ENCODE assay signal across 9 mouse cellular contexts in genomic region chr12:84101493-84101845, GRCm38 (mm10). TPM values are rescaled to one million over a fixed set of nuclear protein-coding genes. Genes with fewer than 3 reads are reported as not detected.
A peak's percentile ranks its signal among the peaks of the same experiment; 100 is the strongest.
DNase-seq lines count a peak whose midpoint lies in the region; ATAC-seq and TF ChIP-seq lines count a peak whose summit lies in the region.
"Had no signal": no experiment of that assay in that cellular context is flagged by ENCODE, and none has a peak within 500 bp of the region (broad histone marks: within the 10 kb centered on the region; RNA-seq: fewer than 3 reads in every experiment).

No protein-coding gene starts in this region.

- H3K4me2 ChIP-seq in limb, embryonic 14.5 days (replicated peaks; ENCODE audit: low read depth, low read length, severe bottlenecking) = peak overlapping the region; percentile 66
- peak overlapping the region; percentile 82 for H3K4me2 ChIP-seq in stomach, embryonic 16.5 days (ENCODE audit: low read depth, low read length)

- no peak overlapping the region for H3K27ac ChIP-seq in heart, adult 2 months
- H3K27ac ChIP-seq in testis, adult 2 months (ENCODE audit: control insufficient read depth, insufficient read depth, low read depth, low read length) = no peak overlapping the region
- H3K27ac ChIP-seq in limb, embryonic 14.5 days (replicated peaks; ENCODE audit: low read depth, low read length) = no peak overlapping the region
- no peak overlapping the region for H3K27ac ChIP-seq in stomach, embryonic 16.5 days (ENCODE audit: low read length)

- H3K27me3 ChIP-seq in heart, adult 2 months (ENCODE audit: control insufficient read depth, insufficient read depth, low read length) = no peaks in the 10 kb centered on the region
- H3K27me3 ChIP-seq in testis, adult 2 months (ENCODE audit: control insufficient read depth, insufficient read depth, low read length) = no peaks in the 10 kb centered on the region
- no peaks in the 10 kb centered on the region for H3K27me3 ChIP-seq in limb, embryonic 14.5 days (ENCODE audit: control insufficient read depth, insufficient read depth, low read length)
- H3K27me3 ChIP-seq in stomach, embryonic 16.5 days (ENCODE audit: control insufficient read depth, insufficient read depth, low read length) = no peaks in the 10 kb centered on the region

- no peaks in the 10 kb centered on the region; the same call in 1 of the 2 replicates for H3K4me1 ChIP-seq in heart, adult 2 months (ENCODE audit: control insufficient read depth, insufficient read depth, low read length)
- no peaks in the 10 kb centered on the region for H3K4me1 ChIP-seq in testis, adult 2 months (ENCODE audit: control insufficient read depth, insufficient read depth, low read length)
- no peaks in the 10 kb centered on the region for H3K4me1 ChIP-seq in limb, embryonic 14.5 days (ENCODE audit: control insufficient read depth, insufficient read depth, low read length)
- peaks cover 4% of the 10 kb centered on the region for H3K4me1 ChIP-seq in stomach, embryonic 16.5 days (ENCODE audit: control insufficient read depth, insufficient read depth, low read length)

- TF ChIP-seq CTCF in heart, adult 2 months (IDR thresholded peaks at IDR 0.05) = no peak
- TF ChIP-seq CTCF in testis, adult 2 months (IDR thresholded peaks at IDR 0.05; ENCODE audit: control insufficient read depth, insufficient read depth, insufficient replicate concordance, low read depth, low read length) = no peak

- H3K36me3 ChIP-seq in heart, adult 2 months (ENCODE audit: control insufficient read depth, insufficient read depth, low read length) = no peaks in the 10 kb centered on the region
- H3K36me3 ChIP-seq in testis, adult 2 months (ENCODE audit: control insufficient read depth, insufficient read depth, low read length) = no peaks in the 10 kb centered on the region
- H3K36me3 ChIP-seq in limb, embryonic 14.5 days (ENCODE audit: control insufficient read depth, insufficient read depth, low read length) = no peaks in the 10 kb centered on the region
- H3K36me3 ChIP-seq in stomach, embryonic 16.5 days (ENCODE audit: control insufficient read depth, insufficient read depth, low read length) = no peaks in the 10 kb centered on the region

- no peak for ATAC-seq in limb, embryonic 14.5 days (ENCODE audit: low FRiP score, low read depth)
- no peak for ATAC-seq in stomach, embryonic 16.5 days (ENCODE audit: insufficient read depth, low FRiP score)
- ATAC-seq in monocyte, adult 5-6 weeks (replicated peaks; ENCODE audit: insufficient number of reproducible peaks, low FRiP score, low TSS enrichment, poor library complexity, severe bottlenecking) = no peak

- DNase-seq in heart, adult 2 months = no peak
- DNase-seq in heart, adult 9 months (ENCODE audit: low spot score in 2 of 2) = no peak
- no peak for DNase-seq in testis, postnatal 10 days (ENCODE audit: low spot score)
- no peak for DNase-seq in limb, embryonic 14.5 days (ENCODE audit: low spot score)
- no peak for DNase-seq in cerebellum, adult 11 months

- peak overlapping the region; percentile 76 for H3K9ac ChIP-seq in heart, adult 2 months (ENCODE audit: low read depth, low read length)
- H3K9ac ChIP-seq in limb, embryonic 14.5 days (ENCODE audit: low read depth, low read length, severe bottlenecking) = peak overlapping the region; percentile 68
- H3K9ac ChIP-seq in stomach, embryonic 16.5 days (ENCODE audit: low read length) = peak overlapping the region; percentile 76; the same call in 1 of the 2 replicates

- intact Hi-C loops in heart, adult 2 months (cut with DNase I) = no loop called here

- H3K79me2 ChIP-seq in heart, adult 2 months (replicated peaks; ENCODE audit: control insufficient read depth, insufficient read depth, low read length) = no peaks in the 10 kb centered on the region

- WGBS in heart, adult 2 months = 68% methylated on average over 2 of the region's 2 CpGs
- 47% methylated on average over 2 of the region's 2 CpGs for WGBS in limb, embryonic 14.5 days
- WGBS in stomach, embryonic 16.5 days = 44% methylated on average over 2 of the region's 2 CpGs

- peak overlapping the region; percentile 56 for H3K4me3 ChIP-seq in heart, adult 2 months
- peak overlapping the region; percentile 73 for H3K4me3 ChIP-seq in testis, adult 2 months (ENCODE audit: control insufficient read depth, low read depth, low read length)
- peak overlapping the region; percentile 49 for H3K4me3 ChIP-seq in limb, embryonic 14.5 days (replicated peaks; ENCODE audit: low read length)
- peak overlapping the region; percentile 59 for H3K4me3 ChIP-seq in stomach, embryonic 16.5 days (replicated peaks; ENCODE audit: low read length)

- TF ChIP-seq EP300 in heart, adult 2 months (IDR thresholded peaks at IDR 0.05; ENCODE audit: insufficient read depth, low read depth, low read length) = no peak

- no peak for TF ChIP-seq POLR2A in heart, adult 2 months (IDR thresholded peaks at IDR 0.05; ENCODE audit: insufficient read depth, low read depth, low read length)
- TF ChIP-seq POLR2A in testis, adult 2 months (IDR thresholded peaks at IDR 0.05; ENCODE audit: control insufficient read depth, low read depth, low read length) = no peak
- no peak for TF ChIP-seq POLR2A in limb, embryonic 14.5 days (IDR thresholded peaks at IDR 0.05; ENCODE audit: borderline replicate concordance, extremely low read depth, insufficient read depth, insufficient read length)

- H3K9me3 ChIP-seq in limb, embryonic 14.5 days (ENCODE audit: control insufficient read depth, low read length) = no peaks in the 10 kb centered on the region
- no peaks in the 10 kb centered on the region for H3K9me3 ChIP-seq in stomach, embryonic 16.5 days (replicated peaks; ENCODE audit: control insufficient read depth, low read length)

RNA-seq across cellular contexts. Expression of gene Acot6, which starts 1.0 kb away (rescaled TPM):
- 1 to 10 TPM; 2.2 TPM for total RNA-seq in heart, adult 2 months (2021)
- 1.5 and 2.6 TPM in 2 replicates for polyA plus RNA-seq in heart, adult 2 months (2012; rRNA removed)
- 0.41 and 0.47 TPM in 2 replicates for polyA plus RNA-seq in testis, adult 2 months (2012; rRNA removed)
- 4.0 and 4.4 TPM in 2 replicates for polyA plus RNA-seq in limb, embryonic 14.5 days (2012; rRNA removed)
- 1.4 and 2.2 TPM in 2 replicates for polyA plus RNA-seq in limb, embryonic 14.5 days (2014; fragmentation: Nextera tagmentation; extraction: Ambion mirVana)
- polyA plus RNA-seq in stomach, embryonic 16.5 days (2015; fragmentation: Nextera tagmentation; extraction: Ambion mirVana) = 1.3 and 1.4 TPM in 2 replicates
- total RNA-seq in monocyte, adult 5-6 weeks (2017) = 0.10 TPM in 1 of 3 replicates, not detected in the others

RNA-seq across cellular contexts. Expression of gene Dnal1, which starts 12.7 kb away (rescaled TPM):
- total RNA-seq in heart, adult 2 months (2021) = 1 to 10 TPM; 6.9 to 7.9 TPM
- 3.4 and 5.4 TPM in 2 replicates for polyA plus RNA-seq in heart, adult 2 months (2012; rRNA removed)
- 6.5 and 8.2 TPM in 2 replicates for polyA plus RNA-seq in testis, adult 2 months (2012; rRNA removed)
- polyA plus RNA-seq in limb, embryonic 14.5 days (2012; rRNA removed) = 15.1 and 17.0 TPM in 2 replicates
- 5.9 and 6.4 TPM in 2 replicates for polyA plus RNA-seq in limb, embryonic 14.5 days (2014; fragmentation: Nextera tagmentation; extraction: Ambion mirVana)
- 2.8 and 3.4 TPM in 2 replicates for polyA plus RNA-seq in stomach, embryonic 16.5 days (2015; fragmentation: Nextera tagmentation; extraction: Ambion mirVana)
- total RNA-seq in monocyte, adult 5-6 weeks (2017) = 0.19 to 0.32 TPM in 2 of 3 replicates, not detected in the other

RNA-seq across cellular contexts. Expression of gene Acot5, which starts 32.3 kb away (rescaled TPM):
- total RNA-seq in heart, adult 2 months (2021) = not detected
- polyA plus RNA-seq in heart, adult 2 months (2012; rRNA removed) = not detected in 2 replicates
- not detected in 2 replicates for polyA plus RNA-seq in testis, adult 2 months (2012; rRNA removed)
- 0.10 and 0.13 TPM in 2 replicates for polyA plus RNA-seq in limb, embryonic 14.5 days (2012; rRNA removed)
- polyA plus RNA-seq in limb, embryonic 14.5 days (2014; fragmentation: Nextera tagmentation; extraction: Ambion mirVana) = not detected in 2 replicates
- polyA plus RNA-seq in stomach, embryonic 16.5 days (2015; fragmentation: Nextera tagmentation; extraction: Ambion mirVana) = not detected in 2 replicates
- total RNA-seq in monocyte, adult 5-6 weeks (2017) = not detected in 3 replicates
- total RNA-seq: common myeloid progenitor, adult 5-6 weeks had no signal

RNA-seq across cellular contexts. Expression of gene Pnma1, which starts 46.8 kb away (rescaled TPM):
- under 1 TPM; 0.10 to 0.20 TPM for total RNA-seq in heart, adult 2 months (2021)
- polyA plus RNA-seq in heart, adult 2 months (2012; rRNA removed) = 0.04 and 0.06 TPM in 2 replicates
- 20.5 and 23.3 TPM in 2 replicates for polyA plus RNA-seq in testis, adult 2 months (2012; rRNA removed)
- polyA plus RNA-seq in limb, embryonic 14.5 days (2012; rRNA removed) = 0.24 and 0.39 TPM in 2 replicates
- polyA plus RNA-seq in limb, embryonic 14.5 days (2014; fragmentation: Nextera tagmentation; extraction: Ambion mirVana) = 0.55 and 0.83 TPM in 2 replicates
- 0.70 and 0.71 TPM in 2 replicates for polyA plus RNA-seq in stomach, embryonic 16.5 days (2015; fragmentation: Nextera tagmentation; extraction: Ambion mirVana)
- total RNA-seq in monocyte, adult 5-6 weeks (2017) = 0.78 to 3.5 TPM in 2 of 3 replicates, not detected in the other

RNA-seq across cellular contexts. Expression of gene Acot3, which starts 49.5 kb away (rescaled TPM):
- under 1 TPM; 0.84 TPM for total RNA-seq in heart, adult 2 months (2021)
- 0.32 and 0.57 TPM in 2 replicates for polyA plus RNA-seq in heart, adult 2 months (2012; rRNA removed)
- not detected in 2 replicates for polyA plus RNA-seq in testis, adult 2 months (2012; rRNA removed)
- 0.01 and 0.04 TPM in 2 replicates for polyA plus RNA-seq in limb, embryonic 14.5 days (2012; rRNA removed)
- not detected in 2 replicates for polyA plus RNA-seq in limb, embryonic 14.5 days (2014; fragmentation: Nextera tagmentation; extraction: Ambion mirVana)
- polyA plus RNA-seq in stomach, embryonic 16.5 days (2015; fragmentation: Nextera tagmentation; extraction: Ambion mirVana) = 0.46 and 1.4 TPM in 2 replicates
- not detected in 3 replicates for total RNA-seq in monocyte, adult 5-6 weeks (2017)
- total RNA-seq: common myeloid progenitor, adult 5-6 weeks had no signal
